Mouse (Mus musculus) olfactory bulb, adult 2 months (tissue): Measurements from ENCODE around the gene Gnas. TPM values are rescaled to one million over a fixed set of nuclear protein-coding genes. Genes with fewer than 3 reads are reported as not detected.
A peak's percentile ranks its signal among the peaks of the same experiment; 100 is the strongest.

Source experiments
- H3K27ac ChIP-seq: fragments of 200-500 bp; 2 replicates; pipeline ENCODE4 v1.5.1; 2012; ENCODE audit warnings: low read depth, low read length; ENCODE audit not compliant: insufficient read depth
- H3K4me1 ChIP-seq: fragments of 200-500 bp; 2 replicates; pipeline ENCODE4 v1.6.1; 2012; ENCODE audit warnings: low read length; ENCODE audit not compliant: control insufficient read depth, insufficient read depth
- H3K4me3 ChIP-seq: fragments of 200-500 bp; 2 replicates; pipeline ENCODE4 v1.5.1; 2012; ENCODE audit warnings: mild to moderate bottlenecking, low read depth, low read length, moderate library complexity; ENCODE audit not compliant: insufficient read depth
- CTCF ChIP-seq: fragments of 200-500 bp; IDR thresholded peaks from 2 replicates; pipeline ENCODE4 v1.5.1; 2012; ENCODE audit warnings: low read depth, mild to moderate bottlenecking, low read length, moderate library complexity; ENCODE audit not compliant: insufficient read depth
- POLR2A ChIP-seq: fragments of 200-500 bp; IDR thresholded peaks from 2 replicates; pipeline ENCODE4 v1.6.1; 2012; ENCODE audit warnings: mild to moderate bottlenecking, low read depth, low read length, moderate library complexity; ENCODE audit not compliant: insufficient read depth
- WGBS: fragments of 180-500 bp; shearing (Covaris S2); methylation state at CpG from one replicate; pipeline ENCODE4 v1.1.7; 2018; 5-methylcytosine and 5-hydroxymethylcytosine counted together
- polyA plus RNA-seq: library from polyadenylated mRNA; stranded (reverse); fragments of >200 nt; gene quantifications from 2 replicates; pipeline ENCODE4 v1.2.4, GENCODE M21; 2012; ENCODE audit warnings: low replicate concordance; ENCODE audit not compliant: missing spikeins, insufficient read depth, insufficient read length

Gnas gene
- polyA plus RNA-seq, 1 experiment = 195 TPM

- 3% methylated on average over 114 of the region's 131 CpGs for WGBS
- H3K27ac ChIP-seq = peak overlapping the region; percentile 90
- H3K4me1 ChIP-seq = peaks cover 22% of the 10 kb centered on the region
- H3K4me3 ChIP-seq = peak overlapping the region; percentile 97
- peak; percentile 41; the same call in 1 of the 2 replicates for TF ChIP-seq POLR2A
- no peak for TF ChIP-seq CTCF
Measured at GRCm38 (mm10) chr2:174329663-174330615, 45.8 kb downstream of the Gnas start.

DNA sequence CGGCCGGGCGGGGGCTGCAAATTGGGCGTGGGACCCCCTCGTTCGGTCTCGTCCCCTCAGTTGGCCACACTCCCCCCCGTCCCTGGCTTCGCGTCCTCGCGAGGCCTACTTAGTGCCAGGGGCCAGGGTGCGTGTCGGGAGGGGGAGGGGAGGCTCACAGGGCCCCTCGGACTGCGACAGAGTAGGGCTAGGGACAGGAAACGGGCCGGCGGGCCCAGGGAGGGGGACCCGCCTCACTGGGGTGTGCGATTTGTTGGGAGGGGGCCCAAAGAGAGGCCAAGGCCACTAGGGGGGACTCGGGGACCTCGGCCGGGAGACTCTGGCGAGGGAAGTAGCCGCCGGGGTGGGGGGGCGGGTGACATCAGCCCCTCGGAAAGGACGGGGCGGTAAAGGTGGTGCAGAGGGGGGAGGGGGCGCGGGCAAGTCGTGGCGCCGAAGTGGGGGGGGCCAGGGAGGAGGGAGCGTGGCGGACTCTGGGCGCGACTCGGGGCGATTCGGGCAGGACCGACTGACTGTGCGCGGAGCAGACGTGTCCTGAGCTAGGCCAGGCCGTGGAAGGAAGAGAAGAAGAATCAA lies 46.6 kb downstream of the Gnas start:
- peaks cover 24% of the 10 kb centered on the region for H3K4me1 ChIP-seq
- under 1% methylated on average over 48 of the region's 48 CpGs for WGBS

DNA sequence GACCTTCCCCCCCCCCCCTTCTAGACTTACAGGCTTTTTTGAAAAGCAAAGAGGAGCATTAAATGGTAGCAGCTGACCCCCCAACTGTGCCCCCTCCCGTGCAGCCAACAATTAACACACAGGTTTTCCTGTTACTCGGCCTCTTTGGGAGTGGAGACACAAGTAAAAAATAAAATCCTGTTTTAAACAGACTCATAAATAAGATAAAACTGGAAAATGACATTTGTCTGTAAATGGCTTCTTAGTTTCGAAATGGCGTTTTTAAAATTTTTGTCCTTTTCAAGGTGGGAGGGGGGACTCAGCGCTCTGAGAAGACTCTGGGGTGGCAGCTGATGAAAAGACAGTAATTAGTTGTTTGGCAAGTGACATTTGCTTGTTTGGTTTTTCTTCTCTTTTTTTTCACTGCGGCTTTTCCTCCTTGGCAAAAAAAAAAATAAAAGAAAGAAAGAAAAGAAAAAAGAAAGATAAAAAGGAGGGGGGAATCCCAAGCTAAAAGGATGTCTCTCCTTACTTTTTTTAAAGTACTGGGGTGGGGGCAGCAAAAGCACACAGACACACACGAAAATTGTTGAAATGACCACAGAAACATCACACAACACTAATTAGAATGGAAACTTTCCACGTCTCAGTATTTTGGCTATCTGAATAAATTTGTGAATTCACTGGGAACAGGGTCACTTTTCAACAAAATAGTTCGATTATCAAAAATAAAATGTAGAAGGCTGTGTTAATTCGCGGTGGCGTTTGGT lies 47.3 kb downstream of the Gnas start:
- Histone ChIP-seq H3K4me1 (peaks cover 26% of the 10 kb centered on the region), H3K4me3 (peak overlapping the region; percentile 97), H3K27ac (no peak overlapping the region)
- TF ChIP-seq CTCF = no peak
- TF ChIP-seq POLR2A = no peak
- WGBS = 14% methylated on average over 12 of the region's 12 CpGs

More for the DNA sequence above, 46.6 kb downstream of the Gnas start:
- TF ChIP-seq CTCF (no peak), POLR2A (no peak)
- Histone ChIP-seq H3K27ac (peak overlapping the region; percentile 90), H3K4me3 (peak overlapping the region; percentile 97)

- TF ChIP-seq POLR2A (no peak), CTCF (no peak)
- WGBS = 29% methylated on average over 7 of the region's 7 CpGs
- Histone ChIP-seq H3K4me3 (no peak overlapping the region), H3K27ac (no peak overlapping the region), H3K4me1 (peaks cover 29% of the 10 kb centered on the region)
Measured at GRCm38 (mm10) chr2:174333239-174333890, 49.2 kb downstream of the Gnas start.

- H3K27ac ChIP-seq = peak overlapping the region; percentile 26; the same call in 1 of the 2 replicates
- H3K4me1 ChIP-seq = peaks cover 25% of the 10 kb centered on the region
- no peak overlapping the region for H3K4me3 ChIP-seq
- TF ChIP-seq CTCF (no peak), POLR2A (no peak)
- WGBS = 47% methylated on average over 10 of the region's 10 CpGs
Measured at GRCm38 (mm10) chr2:174334415-174334814, 50.3 kb downstream of the Gnas start.

DNA sequence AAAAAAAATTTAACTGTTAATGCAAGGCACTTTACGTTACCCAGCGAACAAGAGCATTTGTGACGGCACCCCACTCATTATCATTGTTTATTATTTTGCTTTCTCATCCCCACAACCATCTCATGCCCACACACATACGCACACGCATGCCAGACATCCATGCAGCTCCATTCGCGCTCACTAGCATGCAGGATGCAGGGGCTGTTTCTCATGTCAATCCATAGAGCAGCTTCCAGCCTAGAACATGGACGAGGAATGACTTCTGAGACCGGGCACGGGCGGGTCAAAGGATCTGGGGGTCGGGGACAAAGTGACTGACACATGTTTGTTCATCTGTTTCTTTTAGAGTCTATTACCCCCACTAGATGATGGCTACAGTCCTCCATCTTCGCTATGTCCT lies 53.2 kb downstream of the Gnas start:
- Histone ChIP-seq H3K4me3 (no peak overlapping the region), H3K4me1 (peaks cover 28% of the 10 kb centered on the region), H3K27ac (no peak overlapping the region)
- TF ChIP-seq POLR2A = no peak
- no peak for TF ChIP-seq CTCF
- WGBS = 74% methylated on average over 13 of the region's 13 CpGs

GRCm38 (mm10) chr2:174339701-174340100 lies 55.6 kb downstream of the Gnas start:
- Histone ChIP-seq H3K27ac (no peak overlapping the region), H3K4me3 (no peak overlapping the region), H3K4me1 (peaks cover 27% of the 10 kb centered on the region)
- TF ChIP-seq CTCF (no peak), POLR2A (no peak)
- 91% methylated on average over 1 of the region's 1 CpGs for WGBS

DNA sequence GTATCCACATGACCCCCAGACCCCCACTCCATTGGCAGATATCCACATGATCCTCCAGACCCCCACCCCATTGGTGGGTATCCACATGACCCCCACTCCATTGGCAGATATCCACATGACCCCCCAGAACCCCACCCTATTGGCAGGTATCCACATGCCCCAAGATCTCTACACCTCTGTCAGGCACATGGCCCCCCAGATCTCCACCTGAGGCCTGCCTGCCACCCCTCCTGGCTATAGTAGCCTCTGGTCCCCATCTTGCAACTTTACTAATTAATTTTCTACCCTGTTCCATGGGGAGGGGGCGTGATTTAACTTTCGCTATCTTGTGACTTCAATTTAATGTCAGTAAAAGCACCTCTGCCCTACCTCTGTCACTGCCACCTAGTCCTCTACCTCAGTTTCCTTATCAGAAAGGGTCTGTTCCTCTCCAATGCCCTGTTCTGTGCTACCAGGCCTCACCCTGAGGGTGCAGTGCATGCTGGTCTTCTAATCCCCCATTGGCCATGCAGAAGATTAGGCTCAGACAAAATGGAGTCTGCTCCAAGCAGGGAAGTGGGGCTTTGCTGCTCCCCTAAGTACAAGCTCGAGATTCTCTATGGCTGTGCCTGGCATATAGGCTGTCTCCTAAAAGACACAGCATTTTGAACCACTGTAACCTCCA lies 56.2 kb downstream of the Gnas start:
- H3K4me1 ChIP-seq = peaks cover 30% of the 10 kb centered on the region
- TF ChIP-seq POLR2A (no peak), CTCF (no peak)
- WGBS = 90% methylated on average over 3 of the region's 3 CpGs
- no peak overlapping the region for H3K27ac ChIP-seq
- H3K4me3 ChIP-seq = no peak overlapping the region
